Mouse (Mus musculus): Measurements from ENCODE around the gene Pih1d1.
"Not testable (repeated sequence)": the region's sequence is repeated elsewhere in the genome, so short reads cannot be mapped to it uniquely, and the experiment has no call there.

The Pih1d1 gene

GRCm38 (mm10) chr7:45148534-45149098 is 5.5 kb upstream of the Pih1d1 start:
- DNase-seq (ENCODE audit: low spot score) = no peak

- no peak for DNase-seq (ENCODE audit: low spot score)
Observed at GRCm38 (mm10) chr7:45149545-45149944, 4.6 kb upstream of the Pih1d1 start.

GRCm38 (mm10) chr7:45150321-45150720 is 3.8 kb upstream of the Pih1d1 start:
- DNase-seq (ENCODE audit: low spot score) = no peak

- no peak for DNase-seq (ENCODE audit: low spot score)
Observed at GRCm38 (mm10) chr7:45151303-45151702, 2.8 kb upstream of the Pih1d1 start.

GRCm38 (mm10) chr7:45153052-45153451 is 1.1 kb upstream of the Pih1d1 start:
- DNase-seq (ENCODE audit: low spot score) = not testable (repeated sequence)

- no peak for DNase-seq (ENCODE audit: low spot score)
Observed at GRCm38 (mm10) chr7:45153586-45153985, 517 bp upstream of the Pih1d1 start.

- peak; percentile 60 for DNase-seq (ENCODE audit: low spot score)
Observed at GRCm38 (mm10) chr7:45154993-45155514, 951 bp downstream of the Pih1d1 start.

GRCm38 (mm10) chr7:45155590-45155989 is 1.5 kb downstream of the Pih1d1 start:
- no peak for DNase-seq (ENCODE audit: low spot score)

GRCm38 (mm10) chr7:45156206-45156605 is 2.1 kb downstream of the Pih1d1 start:
- no peak for DNase-seq (ENCODE audit: low spot score)

GRCm38 (mm10) chr7:45157459-45157858 is 3.4 kb downstream of the Pih1d1 start:
- DNase-seq (ENCODE audit: low spot score) = no peak

- DNase-seq (ENCODE audit: low spot score) = no peak
Observed at GRCm38 (mm10) chr7:45158991-45159390, 4.9 kb downstream of the Pih1d1 start.

- DNase-seq (ENCODE audit: low spot score) = no peak
Observed at GRCm38 (mm10) chr7:45160316-45160800, 6.3 kb downstream of the Pih1d1 start.

- DNase-seq (ENCODE audit: low spot score) = no peak
Observed at GRCm38 (mm10) chr7:45160866-45161265, 6.8 kb downstream of the Pih1d1 start.

- peak; percentile 67 for DNase-seq (ENCODE audit: low spot score)
Observed at GRCm38 (mm10) chr7:45161612-45162473, 7.7 kb downstream of the Pih1d1 start.

- no peak for DNase-seq (ENCODE audit: low spot score)
Observed at GRCm38 (mm10) chr7:45162551-45162950, 8.4 kb downstream of the Pih1d1 start.

- DNase-seq (ENCODE audit: low spot score) = no peak
Observed at GRCm38 (mm10) chr7:45162996-45163615, 9.0 kb downstream of the Pih1d1 start.

GRCm38 (mm10) chr7:45163735-45164490 is 9.8 kb downstream of the Pih1d1 start, which contains the start of gene Slc17a7:
Gene Slc17a7, plus strand, starts transcription at chr7:45163949.
- no peak for DNase-seq (ENCODE audit: low spot score)

GRCm38 (mm10) chr7:45164833-45165232 is 10.7 kb downstream of the Pih1d1 start:
- no peak for DNase-seq (ENCODE audit: low spot score)

GRCm38 (mm10) chr7:45165701-45166100 is 11.6 kb downstream of the Pih1d1 start:
- no peak for DNase-seq (ENCODE audit: low spot score)

- no peak for DNase-seq (ENCODE audit: low spot score)
Observed at GRCm38 (mm10) chr7:45166950-45167401, 12.9 kb downstream of the Pih1d1 start.

GRCm38 (mm10) chr7:45167761-45168445 is 13.8 kb downstream of the Pih1d1 start:
- DNase-seq (ENCODE audit: low spot score) = no peak
